Mouse (Mus musculus) neural tube, embryonic 14.5 days (tissue): Measurements from ENCODE around the gene Fstl3. TPM values are rescaled to one million over a fixed set of nuclear protein-coding genes. Genes with fewer than 3 reads are reported as not detected.
A peak's percentile ranks its signal among the peaks of the same experiment; 100 is the strongest.

Experiments used
- ATAC-seq: fragments of 200-750 bp; cut with Nextera tagmentation; 2 replicates; pipeline ENCODE4 v1.8.0; 2017; ENCODE audit warnings: low read depth, mild to moderate bottlenecking, moderate TSS enrichment, moderate library complexity
- H3K27ac ChIP-seq: fragments of 300-500 bp; sonication (generic); 2 replicates; pipeline ENCODE4 v1.5.1; 2014; ENCODE audit warnings: low read depth, mild to moderate bottlenecking, control low read depth, low read length, moderate library complexity, mixed read lengths
- H3K27me3 ChIP-seq: fragments of 300-500 bp; sonication (generic); 2 replicates; pipeline ENCODE4 v1.6.1; 2014; ENCODE audit warnings: low read length; ENCODE audit not compliant: control insufficient read depth, insufficient read depth
- H3K36me3 ChIP-seq: fragments of 300-500 bp; sonication (generic); 2 replicates; pipeline ENCODE4 v1.6.1; 2014; ENCODE audit warnings: low read length, mixed read lengths; ENCODE audit not compliant: control insufficient read depth, insufficient read depth
- H3K4me1 ChIP-seq: fragments of 300-500 bp; sonication (generic); 2 replicates; pipeline ENCODE4 v1.6.1; 2014; ENCODE audit warnings: low read length; ENCODE audit not compliant: control insufficient read depth, insufficient read depth
- H3K4me2 ChIP-seq: fragments of 300-500 bp; sonication (generic); 2 replicates; pipeline ENCODE4 v1.6.1; 2014; ENCODE audit warnings: mild to moderate bottlenecking, low read depth, low read length, control low read depth
- H3K4me3 ChIP-seq: fragments of 300-500 bp; sonication (generic); 2 replicates; pipeline ENCODE4 v1.5.1; 2014; ENCODE audit warnings: low read depth, low read length, control low read depth, mixed read lengths
- H3K9ac ChIP-seq: fragments of 300-500 bp; sonication (generic); replicated peaks from 2 replicates; pipeline ENCODE4 v1.6.1; 2014; ENCODE audit warnings: low read depth, mild to moderate bottlenecking, control low read depth, low read length, mixed read lengths
- H3K9me3 ChIP-seq: fragments of 300-500 bp; sonication (generic); 2 replicates; pipeline ENCODE4 v1.6.1; 2016; ENCODE audit warnings: low read length; ENCODE audit not compliant: control insufficient read depth
- WGBS: fragments of 180-500 bp; shearing (Covaris S2); extraction: QIAGEN DNeasy Blood & Tissue Kit; methylation state at CpG from one replicate; pipeline ENCODE4 v1.1.7; 2014; 5-methylcytosine and 5-hydroxymethylcytosine counted together
- polyA plus RNA-seq: library from polyadenylated mRNA; unstranded; fragments of >200 nt; fragmentation: Nextera tagmentation; extraction: Ambion mirVana; gene quantifications from 2 replicates; pipeline ENCODE4 v1.2.1, GENCODE M21; 2014

Fstl3 gene
- polyA plus RNA-seq, 1 experiment from 2014 or later, result 1.7 TPM

DNA sequence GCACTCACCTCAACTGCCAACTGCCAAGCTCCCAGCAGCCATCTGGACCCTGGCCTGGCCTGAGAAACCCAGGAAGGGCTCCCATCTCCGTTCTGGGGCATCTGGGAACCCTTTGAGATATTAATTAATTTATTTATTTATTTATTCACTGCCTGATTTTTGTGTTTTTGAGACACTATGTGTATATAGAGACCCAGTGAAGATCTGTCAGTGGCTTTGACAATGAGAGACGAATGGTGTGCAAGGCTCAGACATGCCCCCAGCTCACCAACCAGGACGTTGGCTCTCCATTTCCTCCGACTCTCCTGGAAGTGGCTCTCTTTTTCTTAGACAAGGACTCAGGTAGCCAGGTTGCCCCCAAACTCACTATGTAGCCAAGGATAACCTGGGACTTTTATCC, 13.8 kb downstream of the Fstl3 start, which contains the start of gene Prss57:
Prss57 (minus strand) TSS at position 101 of the 400 bp plus-strand sequence.
- Histone ChIP-seq H3K4me1 (peaks cover 11% of the 10 kb centered on the region), H3K4me2 (no peak within 1 kb of the TSS), H3K4me3 (no peak within 1 kb of the TSS), H3K9ac (no peak within 1 kb of the TSS), H3K36me3 (no peaks in the 10 kb centered on the region), H3K27ac (no peak within 1 kb of the TSS), H3K9me3 (no peaks in the 10 kb centered on the region), H3K27me3 (no peaks in the 10 kb centered on the region; the same call in 1 of the 2 replicates)
- ATAC-seq, result no peak
- WGBS, result 86% methylated on average over 4 of the region's 4 CpGs

DNA sequence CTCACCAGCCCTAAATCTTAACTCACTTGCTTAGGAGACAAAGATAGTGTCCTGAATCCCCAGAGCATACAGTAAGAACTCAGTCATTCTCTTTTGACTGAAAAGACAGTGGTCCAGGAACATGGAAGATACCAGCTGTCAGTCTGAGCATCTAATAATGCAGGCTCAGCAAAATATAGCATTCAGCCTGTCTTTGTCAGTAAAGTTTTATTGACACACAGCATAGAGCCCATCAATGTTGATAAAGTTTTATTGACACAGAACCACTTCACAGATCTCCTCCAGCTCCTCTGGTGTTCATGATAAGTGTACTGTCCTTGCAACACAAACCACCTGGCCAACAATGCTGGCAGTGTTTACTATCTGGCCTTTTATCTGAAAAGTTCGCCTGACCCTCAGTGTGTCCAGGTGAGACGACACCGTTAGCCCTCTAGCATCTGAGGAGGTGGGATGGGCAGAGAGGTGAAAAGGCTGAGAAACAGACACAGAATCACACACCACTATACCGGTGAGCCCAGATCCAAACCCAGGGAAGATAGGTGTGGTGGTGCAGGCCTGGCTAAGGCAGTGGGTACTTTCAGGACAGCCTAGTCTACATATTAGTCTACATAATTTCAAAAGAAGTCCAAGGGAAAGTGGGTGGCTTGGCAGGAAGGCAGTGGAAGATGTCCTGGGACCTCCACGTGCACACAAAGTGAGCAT, 15.4 kb downstream of the Fstl3 start:
- H3K4me3 ChIP-seq, result no peak overlapping the region
- no peak for ATAC-seq
- H3K4me1 ChIP-seq, result peaks cover 18% of the 10 kb centered on the region
- WGBS, result 87% methylated on average over 5 of the region's 5 CpGs
- no peaks in the 10 kb centered on the region for H3K9me3 ChIP-seq
- no peaks in the 10 kb centered on the region for H3K36me3 ChIP-seq
- H3K27ac ChIP-seq, result no peak overlapping the region
- H3K27me3 ChIP-seq, result no peaks in the 10 kb centered on the region; the same call in 1 of the 2 replicates
- H3K9ac ChIP-seq, result no peak overlapping the region
- no peak overlapping the region for H3K4me2 ChIP-seq

DNA sequence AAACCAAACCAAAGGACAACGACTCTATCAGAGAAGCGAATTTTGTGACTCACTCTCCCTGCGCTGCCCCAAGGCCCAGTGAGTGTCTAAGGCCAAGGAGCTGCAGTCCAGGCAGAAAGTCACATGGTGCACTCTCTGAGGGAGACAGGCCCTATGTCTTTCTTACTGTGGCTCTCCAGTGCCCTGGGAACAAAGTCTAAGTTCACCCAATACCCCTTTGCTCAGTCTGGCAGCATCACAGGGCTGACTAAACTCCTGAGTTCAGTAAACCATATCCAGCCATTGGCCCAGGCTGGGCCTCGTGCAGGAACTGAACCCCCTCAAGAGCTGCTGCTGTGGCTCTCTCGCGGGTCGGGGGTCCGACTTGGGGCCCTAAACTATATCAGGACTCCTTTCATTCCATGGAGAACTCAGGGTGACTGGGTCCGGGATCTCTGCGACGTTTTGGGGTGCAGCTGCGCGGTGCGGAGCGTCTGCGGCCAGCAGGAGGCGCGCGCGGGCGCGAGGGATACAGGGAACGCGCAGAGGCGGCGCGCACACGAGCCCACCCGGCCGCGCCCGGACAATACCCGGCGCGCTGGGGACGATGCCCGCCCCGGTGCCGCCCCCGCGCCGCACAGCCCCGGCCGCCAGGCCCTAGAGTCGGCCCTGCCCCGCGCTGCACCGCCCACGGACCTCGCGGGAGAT, 16.1 kb downstream of the Fstl3 start, which contains the start of gene Palm:
Palm (plus strand) TSS at position 522 of the 687 bp plus-strand sequence.
- ATAC-seq, result peak; percentile 73

DNA sequence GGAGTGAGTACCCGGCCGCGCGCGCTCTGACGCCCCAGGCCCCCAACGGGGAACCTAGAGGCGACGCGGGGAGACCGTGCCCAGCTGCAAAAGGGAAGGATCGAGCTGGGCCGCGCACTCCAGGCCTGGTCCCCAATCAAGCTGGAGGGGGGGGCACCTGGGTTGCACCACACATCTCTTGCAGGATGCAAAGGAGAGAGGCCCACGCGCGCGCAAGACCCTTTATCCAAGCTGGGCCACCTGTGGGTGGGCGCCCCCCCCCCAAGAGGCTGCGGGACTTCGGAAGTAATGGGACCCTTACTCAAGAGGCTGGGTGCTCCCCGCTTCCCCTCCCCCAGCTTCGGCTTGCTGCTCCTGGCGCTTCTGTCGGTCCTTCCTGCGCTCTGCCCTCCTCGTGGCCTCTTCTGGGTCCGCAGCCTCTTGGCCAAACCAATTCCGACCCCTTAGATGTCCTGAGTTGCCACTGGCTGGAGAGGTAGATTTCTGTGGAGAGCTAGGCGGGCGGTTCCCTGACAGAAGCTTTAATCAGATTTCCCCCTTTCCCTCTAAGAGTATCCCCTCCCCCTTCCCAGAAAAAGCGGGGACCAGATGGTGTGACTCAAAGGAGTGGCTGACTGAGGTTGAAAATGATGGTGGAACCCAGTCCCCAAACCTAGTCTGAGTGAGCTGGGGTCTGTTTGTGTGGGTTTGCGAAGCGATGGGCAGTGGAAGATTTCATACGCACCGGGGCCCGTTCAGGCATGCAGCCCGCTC, 16.8 kb downstream of the Fstl3 start:
- H3K9ac ChIP-seq, result peak overlapping the region; percentile 97
- no peaks in the 10 kb centered on the region; the same call in 1 of the 2 replicates for H3K27me3 ChIP-seq
- H3K4me2 ChIP-seq, result peak overlapping the region; percentile 80
- no peaks in the 10 kb centered on the region for H3K36me3 ChIP-seq
- peak; percentile 57 for ATAC-seq
- H3K4me1 ChIP-seq, result peaks cover 19% of the 10 kb centered on the region
- no peaks in the 10 kb centered on the region for H3K9me3 ChIP-seq
- H3K4me3 ChIP-seq, result peak overlapping the region; percentile 85
- under 1% methylated on average over 38 of the region's 38 CpGs for WGBS
- peak overlapping the region; percentile 88 for H3K27ac ChIP-seq

More for the DNA sequence above, 16.1 kb downstream of the Fstl3 start, which contains the start of gene Palm:
- no peaks in the 10 kb centered on the region; the same call in 1 of the 2 replicates for H3K27me3 ChIP-seq
- H3K36me3 ChIP-seq, result no peaks in the 10 kb centered on the region
- WGBS, result 5% methylated on average over 51 of the region's 51 CpGs
- H3K27ac ChIP-seq, result peak within 1 kb of the TSS; percentile 88
- peak within 1 kb of the TSS; percentile 85 for H3K4me3 ChIP-seq
- peak within 1 kb of the TSS; percentile 97 for H3K9ac ChIP-seq
- peaks cover 19% of the 10 kb centered on the region for H3K4me1 ChIP-seq
- no peaks in the 10 kb centered on the region for H3K9me3 ChIP-seq
- H3K4me2 ChIP-seq, result peak within 1 kb of the TSS; percentile 80

DNA sequence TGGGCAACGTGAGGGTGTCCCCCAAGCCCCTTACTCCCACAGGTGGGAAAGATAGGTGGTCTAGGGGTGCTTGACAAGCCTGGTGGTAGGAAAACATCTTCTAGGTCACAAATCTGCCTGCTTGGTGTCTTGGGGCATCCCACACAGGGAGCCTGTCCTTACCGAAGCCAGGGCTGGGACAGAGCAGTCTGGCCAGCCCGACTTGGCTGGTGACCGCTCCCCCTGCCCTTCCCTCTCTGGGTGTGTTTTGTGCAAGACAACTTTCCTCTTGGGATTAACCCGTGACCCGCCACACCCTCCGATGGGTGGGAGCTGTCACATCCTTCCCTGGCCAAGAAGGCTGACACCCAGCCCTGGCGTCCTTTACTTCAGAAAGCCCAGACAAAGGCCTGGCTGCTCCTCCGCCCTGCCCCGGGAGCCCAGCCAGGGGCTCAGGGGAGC, 17.4 kb downstream of the Fstl3 start:
- WGBS, result 5% methylated on average over 10 of the region's 10 CpGs
- Histone ChIP-seq H3K9me3 (no peaks in the 10 kb centered on the region), H3K27ac (peak overlapping the region; percentile 88), H3K9ac (peak overlapping the region; percentile 97), H3K27me3 (no peaks in the 10 kb centered on the region; the same call in 1 of the 2 replicates), H3K4me2 (peak overlapping the region; percentile 80), H3K4me3 (peak overlapping the region; percentile 85), H3K4me1 (peaks cover 19% of the 10 kb centered on the region), H3K36me3 (no peaks in the 10 kb centered on the region)
- peak; percentile 6 for ATAC-seq

DNA sequence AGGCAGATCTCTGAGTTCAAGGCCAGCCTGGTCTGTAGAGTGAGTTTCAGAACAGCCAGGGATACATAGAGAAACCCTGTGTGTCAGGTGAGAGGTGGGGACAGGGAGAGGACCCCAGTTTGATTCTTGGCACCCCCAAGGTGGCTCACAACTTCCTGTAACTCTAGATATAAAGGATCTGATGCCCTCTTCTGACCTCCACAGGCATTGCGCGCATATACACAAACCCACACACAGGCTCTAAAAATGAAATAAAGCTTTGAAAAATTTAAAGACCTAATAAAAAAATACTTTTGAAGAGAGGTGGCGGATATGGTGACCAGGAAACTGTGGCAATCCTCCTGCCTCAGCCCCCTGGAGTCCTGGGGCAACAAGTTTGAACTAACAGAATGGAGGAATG, 18.8 kb downstream of the Fstl3 start:
- ATAC-seq, result no peak
- H3K4me3 ChIP-seq, result no peak overlapping the region
- H3K27me3 ChIP-seq, result no peaks in the 10 kb centered on the region; the same call in 1 of the 2 replicates
- H3K4me2 ChIP-seq, result no peak overlapping the region; the same call in 1 of the 2 replicates
- no peak overlapping the region for H3K9ac ChIP-seq
- H3K4me1 ChIP-seq, result peaks cover 19% of the 10 kb centered on the region
- 99% methylated on average over 3 of the region's 3 CpGs for WGBS
- no peaks in the 10 kb centered on the region for H3K36me3 ChIP-seq
- no peak overlapping the region for H3K27ac ChIP-seq
- H3K9me3 ChIP-seq, result no peaks in the 10 kb centered on the region

DNA sequence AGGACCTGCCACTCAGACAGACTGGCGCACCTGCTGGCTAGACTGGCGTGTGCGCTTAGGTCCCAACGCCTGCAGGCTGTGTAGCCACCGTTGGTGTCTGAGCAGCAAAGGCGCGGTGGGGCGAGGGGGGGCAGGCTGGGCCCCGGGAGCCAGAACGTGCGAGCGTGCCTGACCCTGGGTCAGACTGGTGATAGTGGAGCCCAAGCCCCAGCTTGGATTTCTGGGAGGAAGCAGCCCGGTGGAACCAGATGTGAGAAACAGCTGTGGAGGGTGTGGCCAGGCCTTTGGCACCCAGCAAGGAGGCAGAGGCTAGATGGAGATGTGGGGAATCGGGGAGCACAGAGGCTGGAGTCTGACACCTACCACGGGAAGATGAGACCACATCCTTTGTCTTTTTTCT, 20.3 kb downstream of the Fstl3 start:
- Histone ChIP-seq H3K27ac (peak overlapping the region; percentile 52; the same call in 1 of the 2 replicates), H3K36me3 (no peaks in the 10 kb centered on the region), H3K4me3 (no peak overlapping the region), H3K27me3 (no peaks in the 10 kb centered on the region; the same call in 1 of the 2 replicates), H3K9ac (peak overlapping the region; percentile 44; the same call in 1 of the 2 replicates), H3K9me3 (no peaks in the 10 kb centered on the region), H3K4me1 (peaks cover 25% of the 10 kb centered on the region), H3K4me2 (peak overlapping the region; percentile 29; the same call in 1 of the 2 replicates)
- WGBS, result 38% methylated on average over 15 of the region's 15 CpGs
- ATAC-seq, result no peak

DNA sequence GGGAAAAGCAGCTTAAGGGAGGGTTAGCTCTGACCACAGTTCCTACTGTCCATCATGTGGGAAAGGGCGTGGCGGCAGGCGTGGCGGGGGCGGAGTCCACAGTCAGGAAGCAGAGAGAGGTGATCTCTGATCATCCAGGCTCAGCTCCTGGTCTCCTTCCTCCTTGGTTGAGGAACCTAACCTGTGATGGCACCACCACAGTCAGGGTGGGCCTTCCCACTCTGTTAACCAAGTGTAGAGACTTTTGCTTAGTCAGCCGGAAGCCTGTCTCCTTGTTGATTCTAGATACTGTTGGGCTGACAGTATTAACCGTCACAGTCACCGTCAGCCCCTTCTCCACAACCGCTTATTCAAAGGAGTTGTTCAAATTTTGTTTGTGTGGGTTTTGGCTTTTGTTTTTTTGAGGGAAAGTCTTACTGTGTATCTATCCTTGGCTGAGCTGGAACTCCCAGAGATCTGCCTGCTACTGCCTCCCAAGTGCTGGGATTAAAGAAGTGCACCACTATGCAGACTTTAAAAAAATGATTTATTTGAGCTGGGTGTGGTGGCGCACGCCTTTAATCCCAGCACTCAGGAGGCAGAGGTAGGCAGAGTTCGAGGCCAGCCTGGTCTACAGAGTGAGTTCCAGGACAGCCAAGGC, 21.3 kb downstream of the Fstl3 start:
- Histone ChIP-seq H3K4me1 (peaks cover 36% of the 10 kb centered on the region), H3K9me3 (no peaks in the 10 kb centered on the region), H3K36me3 (no peaks in the 10 kb centered on the region), H3K9ac (no peak overlapping the region), H3K4me3 (no peak overlapping the region), H3K27ac (no peak overlapping the region), H3K27me3 (no peaks in the 10 kb centered on the region; the same call in 1 of the 2 replicates), H3K4me2 (no peak overlapping the region)
- WGBS, result 90% methylated on average over 12 of the region's 12 CpGs
- ATAC-seq, result no peak
